Mouse (Mus musculus) E14TG2a.4 (cell line): Measurements from ENCODE around the gene Lsamp.
A peak's percentile ranks its signal among the peaks of the same experiment; 100 is the strongest.

Experiments
- CTCF ChIP-seq: conservative IDR thresholded peaks from 2 replicates; pipeline ENCODE4 v1.5.1; 2014; ENCODE audit warnings: low read length
- NANOG ChIP-seq: IDR thresholded peaks from 2 replicates; pipeline ENCODE4 v1.6.1; 2014; ENCODE audit warnings: borderline replicate concordance, low read length, mixed read lengths
- POU5F1 ChIP-seq: IDR thresholded peaks from 2 replicates; pipeline ENCODE4 v1.6.1; 2014; ENCODE audit warnings: low read length, borderline replicate concordance

GRCm38 (mm10) chr16:40271859-40272258 lies 287.7 kb downstream of the Lsamp start:
- TF ChIP-seq CTCF, result peak; percentile 27; the same call in 1 of the 2 replicates
- no peak for TF ChIP-seq NANOG
- no peak for TF ChIP-seq POU5F1
